24 mouse cellular contexts compared by ENCODE assay signal in genomic region chr1:131221822-131222590, GRCm38 (mm10).
"Had no signal": no experiment of that assay in that cellular context is flagged by ENCODE, and none has a peak within 500 bp of the region (broad histone marks: within the 10 kb centered on the region; RNA-seq: fewer than 3 reads in every experiment).

No protein-coding gene starts in this region.

- H3K27me3 ChIP-seq: heart, embryonic 12.5 days; hindbrain, embryonic 12.5 days; kidney, embryonic 15.5 days; limb, embryonic 12.5 days had no signal

- H3K4me1 ChIP-seq: heart, embryonic 10.5 days; heart, embryonic 12.5 days; hindbrain, embryonic 12.5 days; limb, embryonic 12.5 days had no signal

- ATAC-seq: hindbrain, postnatal 0 days; intestine, embryonic 16.5 days had no signal

- H3K9ac ChIP-seq: heart, embryonic 12.5 days; hindbrain, embryonic 12.5 days; hindbrain, embryonic 14.5 days; kidney, embryonic 15.5 days; limb, embryonic 12.5 days had no signal

- H3K4me2 ChIP-seq: heart, embryonic 12.5 days; hindbrain, embryonic 12.5 days; hindbrain, embryonic 14.5 days; kidney, embryonic 15.5 days; limb, embryonic 12.5 days had no signal

- H3K9me3 ChIP-seq: heart, embryonic 10.5 days; heart, embryonic 12.5 days; hindbrain, embryonic 10.5 days; hindbrain, embryonic 12.5 days; kidney, embryonic 15.5 days; limb, embryonic 10.5 days; limb, embryonic 12.5 days had no signal

- DNase-seq: gastrocnemius, adult 2 months; gastrocnemius, postnatal 10 days; gastrocnemius, postnatal 25 days; heart, adult 18-20 months; heart, postnatal 10 days; heart, postnatal 4 days; kidney, adult 11 months; kidney, adult 2 months; kidney, adult 9 months; kidney, postnatal 14 days; kidney, postnatal 36 days; liver had no signal

- H3K4me3 ChIP-seq: gastrocnemius, adult 2 months; heart, embryonic 10.5 days; heart, embryonic 12.5 days; hindbrain, embryonic 10.5 days; hindbrain, embryonic 12.5 days; kidney, embryonic 15.5 days; left cerebral cortex, adult 2 months; limb, embryonic 10.5 days; limb, embryonic 12.5 days had no signal

- H3K36me3 ChIP-seq: hindbrain, embryonic 10.5 days; hindbrain, embryonic 12.5 days; kidney, embryonic 15.5 days; limb, embryonic 10.5 days; limb, embryonic 12.5 days had no signal

- H3K27ac ChIP-seq: gastrocnemius, adult 2 months; heart, embryonic 10.5 days; hindbrain, embryonic 10.5 days; hindbrain, embryonic 12.5 days; hindbrain, embryonic 14.5 days; hindbrain, postnatal 0 days; kidney, embryonic 15.5 days; kidney, postnatal 0 days; left cerebral cortex, adult 2 months; limb, embryonic 10.5 days; limb, embryonic 12.5 days had no signal
